Mouse (Mus musculus): ENCODE results near the gene Boc.

Gene Boc

DNA sequence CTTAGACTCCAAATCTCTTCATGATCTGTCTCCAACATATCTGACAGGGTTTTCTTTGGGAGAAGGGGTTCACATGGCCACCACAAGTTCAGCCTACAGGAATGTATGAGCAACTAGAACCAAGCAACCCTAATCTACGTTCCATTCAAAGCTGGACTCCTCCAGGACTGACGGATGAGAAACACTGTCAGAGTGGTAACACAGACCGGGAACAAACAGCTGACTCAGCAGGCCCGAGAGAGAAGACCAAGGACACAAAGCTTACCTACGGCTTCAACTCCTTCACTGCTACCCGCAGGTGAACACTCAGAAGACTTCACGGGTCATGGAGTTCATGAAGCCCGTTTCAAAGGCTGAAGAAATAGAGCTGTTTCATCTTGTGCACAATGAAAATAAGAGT lies 4.8 kb downstream of the Boc start:
- no peak for DNase-seq (ENCODE audit: low spot score in 2 of 2)

DNA sequence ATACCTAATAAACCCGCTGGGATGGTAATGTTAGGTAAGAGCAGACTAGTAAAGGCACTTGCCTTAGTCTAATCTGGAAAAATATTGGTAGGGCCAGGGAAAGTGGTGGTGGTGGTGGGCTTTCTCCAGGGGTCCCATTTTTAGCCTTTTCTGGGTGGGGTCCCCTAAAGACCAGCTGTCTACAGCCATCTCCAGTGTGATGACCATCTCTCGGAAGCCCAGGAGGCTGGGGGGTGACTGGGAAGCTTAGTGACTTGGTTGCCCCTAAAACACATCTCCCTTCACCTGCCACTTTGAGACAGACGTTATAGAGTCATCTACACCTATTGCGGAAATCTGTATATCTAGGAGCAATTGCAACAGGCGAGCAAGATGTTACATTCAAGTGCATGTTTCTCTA lies 6.0 kb downstream of the Boc start:
- DNase-seq (ENCODE audit: low spot score in 2 of 2): no peak

DNA sequence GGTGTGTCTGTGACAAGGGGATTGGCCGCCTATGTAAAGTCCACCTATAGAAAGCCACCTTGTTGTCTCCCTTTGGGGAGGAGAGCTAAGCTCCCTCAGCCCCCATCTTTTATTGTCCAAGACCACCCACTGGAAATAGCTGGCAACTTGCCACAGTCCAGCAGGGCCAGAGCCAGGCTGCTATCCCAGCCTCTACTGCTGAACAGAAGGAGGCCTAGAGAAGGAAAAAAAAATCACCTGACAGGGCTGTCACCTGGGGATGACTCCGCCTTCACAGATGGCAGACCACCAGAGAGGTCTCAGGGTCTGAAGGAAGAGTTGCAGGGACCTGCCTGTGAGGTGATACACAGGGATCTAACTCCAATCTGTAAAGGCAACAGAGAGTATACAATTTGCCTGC lies 6.7 kb downstream of the Boc start:
- DNase-seq (ENCODE audit: low spot score in 2 of 2): no peak

DNA sequence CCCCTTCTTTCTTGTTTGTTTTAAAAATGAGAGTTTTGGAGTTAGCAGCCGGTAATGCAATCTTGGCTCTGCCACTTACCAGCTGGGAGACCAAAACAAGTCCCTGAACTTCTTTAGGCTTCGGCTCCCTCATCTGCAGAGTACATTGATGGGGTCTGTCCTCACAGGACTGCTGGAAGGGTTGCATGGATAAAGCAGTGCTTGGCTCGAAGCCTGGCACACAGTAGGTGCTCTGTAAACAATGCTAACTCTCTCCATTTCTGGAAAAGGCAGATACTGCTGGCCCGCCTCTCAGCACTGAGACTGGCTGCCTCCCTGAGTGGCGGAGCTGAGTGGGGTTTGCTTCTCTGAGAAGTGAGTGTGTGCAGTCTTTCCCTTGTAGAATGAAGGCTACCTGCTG lies 7.2 kb downstream of the Boc start:
- DNase-seq (ENCODE audit: low spot score in 2 of 2): no peak

DNA sequence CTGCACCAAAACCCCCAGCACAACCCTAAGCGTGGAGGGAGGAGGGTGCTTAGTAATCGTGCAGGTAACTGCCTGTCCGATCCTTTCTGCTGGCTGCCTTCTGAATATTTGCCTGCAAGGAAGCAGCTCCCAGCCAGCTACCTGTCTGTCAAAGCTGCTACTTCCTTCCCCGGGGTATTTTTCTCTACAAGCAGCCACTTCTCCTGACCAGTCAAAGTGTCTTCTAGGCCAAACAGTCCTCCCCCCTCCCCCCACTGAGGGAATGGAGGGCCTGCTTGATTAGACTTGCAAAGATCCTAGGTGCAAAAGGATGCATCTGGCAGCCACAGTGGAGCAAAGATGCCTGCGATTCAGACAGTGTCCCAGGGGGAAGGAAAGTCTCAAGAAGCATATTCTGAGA lies 7.9 kb downstream of the Boc start:
- DNase-seq (ENCODE audit: low spot score in 2 of 2): no peak

DNA sequence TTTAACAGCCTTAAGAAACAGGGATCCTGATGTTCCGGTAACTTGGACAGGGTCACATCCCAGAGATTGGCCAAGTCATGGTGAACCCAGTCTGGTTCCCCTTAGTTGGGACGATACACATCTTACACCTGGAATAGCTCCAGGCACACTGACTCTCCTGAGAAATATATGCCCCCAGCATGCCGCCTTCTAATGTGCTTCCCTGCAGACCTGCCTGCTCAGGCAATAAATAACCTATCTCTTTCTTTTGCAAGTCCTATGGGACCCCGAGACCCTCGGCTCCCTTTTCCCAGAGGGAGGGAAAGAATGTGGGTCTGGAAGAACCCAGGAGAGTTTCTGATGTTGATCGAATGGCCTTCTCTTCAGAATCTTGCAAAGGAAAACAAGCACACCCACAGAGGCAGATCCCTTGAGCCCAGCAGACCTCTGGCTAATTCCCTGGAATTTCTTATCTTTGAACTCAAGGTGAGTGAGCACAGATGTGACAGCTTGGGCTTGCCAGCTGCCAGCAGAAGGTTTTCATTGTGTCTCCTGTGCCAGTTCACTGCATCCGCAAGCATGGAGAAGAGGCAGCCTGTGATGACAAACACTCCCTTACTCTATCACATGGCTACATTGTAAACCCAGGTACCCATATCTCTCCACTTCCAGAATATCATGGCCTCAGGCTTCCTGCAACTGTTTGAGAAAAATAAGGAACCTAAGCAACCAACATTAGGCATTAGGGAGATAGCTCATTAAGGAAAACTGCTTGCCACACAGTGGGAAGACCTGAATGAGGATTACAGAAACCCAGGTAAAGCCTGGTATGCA lies 8.6 kb downstream of the Boc start:
- no peak for DNase-seq (ENCODE audit: low spot score in 2 of 2)

DNA sequence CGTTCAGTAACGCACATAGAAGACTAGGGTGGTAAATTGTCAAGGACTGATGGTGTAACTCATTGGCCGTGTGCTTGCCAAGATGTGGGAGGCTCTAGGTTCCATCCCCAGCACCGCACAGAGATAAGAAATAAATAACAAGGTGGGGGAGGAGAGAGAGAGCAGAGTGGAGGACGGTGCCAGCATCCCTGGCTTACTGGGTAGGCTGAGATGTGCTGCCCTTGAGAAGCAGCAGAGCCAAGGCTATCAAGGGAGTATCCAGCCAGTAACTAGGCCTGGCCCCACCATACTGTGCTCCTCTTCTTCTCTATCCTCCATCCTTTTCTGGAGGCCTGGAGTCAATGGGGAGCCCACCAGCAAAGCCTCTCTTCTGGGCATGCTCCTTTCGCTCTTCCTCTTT lies 9.3 kb downstream of the Boc start:
- no peak for DNase-seq (ENCODE audit: low spot score in 2 of 2)

DNA sequence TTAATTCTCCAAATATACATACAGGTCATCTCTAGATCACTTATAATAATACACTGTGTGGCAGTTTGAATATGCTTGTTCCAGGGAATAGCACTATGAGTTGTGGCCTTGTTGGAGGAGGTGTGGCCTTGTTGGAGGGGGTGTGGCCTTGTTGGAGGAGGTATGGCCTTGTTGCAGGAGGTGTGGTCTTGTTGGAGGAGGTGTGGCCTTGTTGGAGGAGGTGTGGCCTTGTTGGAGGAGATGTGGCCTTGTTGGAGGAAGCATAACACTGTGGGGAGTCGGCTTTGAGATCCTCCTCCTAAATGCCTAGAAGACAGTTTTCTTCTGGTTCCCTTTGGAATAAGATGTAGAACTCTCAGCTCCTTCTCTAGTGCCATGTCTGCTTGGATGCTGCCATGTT lies 10.7 kb downstream of the Boc start:
- DNase-seq (ENCODE audit: low spot score in 2 of 2): no peak

DNA sequence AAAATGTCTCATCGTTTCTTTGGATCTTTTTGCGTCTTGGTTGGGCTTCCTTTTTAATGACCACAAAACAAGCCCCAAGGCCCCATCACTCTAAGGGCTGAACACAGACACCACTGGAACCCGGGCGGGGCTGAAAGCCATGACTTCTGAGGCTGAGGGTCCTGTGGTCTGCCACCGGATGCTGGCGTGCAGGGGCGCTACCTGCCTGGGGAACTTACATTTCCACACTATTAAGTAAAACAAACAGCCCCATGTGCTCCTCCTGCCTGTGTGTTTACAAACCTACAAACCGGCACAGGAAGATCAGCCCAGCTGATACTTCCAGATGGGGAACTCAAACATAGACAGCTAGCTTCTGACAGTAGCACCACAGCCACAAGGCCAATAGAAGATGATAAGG lies 11.9 kb downstream of the Boc start:
- no peak for DNase-seq (ENCODE audit: low spot score in 2 of 2)

DNA sequence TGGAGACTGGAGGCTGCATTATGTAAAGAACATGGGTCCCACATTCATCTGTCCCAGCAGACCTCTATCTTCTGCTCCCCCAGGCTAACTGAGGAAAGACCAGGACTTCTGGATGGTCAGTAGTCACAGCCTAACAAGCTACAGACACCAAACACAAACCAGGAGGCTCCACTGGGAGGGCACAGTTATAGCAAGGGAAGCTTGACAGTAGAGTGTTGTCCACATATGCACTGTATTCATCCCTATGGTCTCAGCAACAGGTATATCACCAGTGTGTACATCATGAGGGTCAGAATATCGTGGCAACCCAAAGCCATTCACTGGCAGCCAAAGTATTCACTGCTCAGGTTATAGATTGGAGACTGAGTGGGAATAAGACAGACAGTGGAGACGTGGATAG lies 12.8 kb downstream of the Boc start:
- DNase-seq (ENCODE audit: low spot score in 2 of 2): no peak

DNA sequence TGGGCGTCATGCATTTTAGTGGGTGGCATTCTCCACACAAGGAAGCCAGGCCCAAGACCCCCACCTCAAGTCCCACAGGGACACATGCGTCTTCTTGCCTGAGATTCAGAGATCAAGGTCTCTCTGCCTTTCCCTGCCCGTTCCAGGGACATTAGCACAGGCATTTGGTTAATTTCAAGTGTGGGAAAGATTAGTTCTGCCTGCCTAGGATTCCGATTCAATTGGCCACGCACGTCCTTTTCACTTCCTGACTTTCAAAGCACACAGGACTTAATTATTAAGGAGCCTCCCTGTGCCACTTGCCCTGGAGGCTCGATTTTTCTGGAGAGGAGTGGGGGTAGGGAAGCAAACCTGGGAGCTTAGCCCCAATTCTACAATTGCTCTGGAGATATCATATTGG lies 13.5 kb downstream of the Boc start:
- no peak for DNase-seq (ENCODE audit: low spot score in 2 of 2)

DNA sequence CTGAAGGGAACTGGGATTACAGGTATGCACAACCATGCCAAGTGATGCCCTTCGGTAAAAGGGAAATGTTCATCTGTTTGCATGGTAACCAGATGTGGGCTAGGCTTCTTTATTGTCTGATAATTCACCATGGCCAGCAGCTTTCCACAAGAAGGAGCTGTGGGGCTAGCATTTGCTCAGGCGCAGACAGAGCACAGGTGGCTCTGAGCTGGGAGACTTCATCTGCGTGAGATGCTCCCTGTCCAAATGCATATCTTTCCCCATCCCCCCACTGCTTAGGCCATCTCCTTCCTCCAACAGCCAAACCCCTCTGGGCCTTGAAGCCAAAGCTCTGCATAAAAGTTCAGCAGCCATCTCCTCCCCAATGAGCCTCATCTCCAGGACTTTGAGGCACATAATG lies 15.6 kb downstream of the Boc start:
- DNase-seq (ENCODE audit: low spot score in 2 of 2): no peak

DNA sequence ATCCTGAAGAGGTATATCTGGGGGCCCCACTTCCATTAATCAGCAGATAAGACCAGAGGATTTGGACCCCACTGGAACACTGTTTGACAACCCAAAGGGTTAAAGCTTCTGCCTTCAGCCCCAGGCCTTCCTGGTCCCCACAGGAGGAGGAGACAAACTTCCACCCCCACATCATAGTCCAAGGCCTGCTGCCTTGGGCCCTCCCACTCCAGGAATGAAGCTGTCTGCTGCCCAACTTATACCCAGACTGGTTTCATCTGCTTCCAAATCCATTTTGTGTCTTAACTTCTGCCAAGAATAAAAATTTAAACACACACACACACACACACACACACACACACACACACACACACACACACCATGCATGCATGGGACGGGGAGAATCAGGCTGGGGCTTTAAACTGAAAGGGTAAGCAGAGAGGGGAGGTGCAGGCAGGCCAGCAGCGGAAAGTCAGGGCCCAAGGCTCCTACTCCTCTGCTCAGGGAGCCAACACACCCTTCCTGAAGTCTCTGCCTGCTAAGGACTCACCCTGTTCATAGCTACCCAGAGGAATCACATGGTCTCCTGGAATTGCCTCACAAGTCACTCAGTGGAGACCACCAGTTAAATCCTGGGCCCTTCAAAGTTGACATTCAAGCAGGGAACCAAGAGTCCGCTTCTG lies 16.5 kb downstream of the Boc start:
- DNase-seq (ENCODE audit: low spot score in 2 of 2): no peak

DNA sequence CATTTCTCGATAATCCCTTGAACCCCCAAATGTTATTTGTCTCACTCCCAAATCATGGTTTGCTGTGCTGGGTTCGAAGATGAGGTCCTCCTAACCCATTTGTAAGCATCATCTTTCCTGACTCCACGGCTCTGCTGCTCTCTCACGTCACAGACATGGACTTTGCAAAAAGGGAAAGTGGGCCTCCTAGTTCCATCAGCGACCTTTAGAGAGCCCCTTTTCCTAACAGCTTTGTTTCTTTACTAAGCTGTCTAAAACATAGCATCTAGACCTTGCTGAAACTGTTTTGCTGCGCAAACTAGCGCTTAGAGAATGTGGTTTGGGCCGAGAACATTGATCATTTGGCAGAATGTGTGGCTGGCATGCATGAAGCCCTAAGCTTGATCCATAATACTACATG lies 19.1 kb downstream of the Boc start:
- DNase-seq (ENCODE audit: low spot score in 2 of 2): no peak

DNA sequence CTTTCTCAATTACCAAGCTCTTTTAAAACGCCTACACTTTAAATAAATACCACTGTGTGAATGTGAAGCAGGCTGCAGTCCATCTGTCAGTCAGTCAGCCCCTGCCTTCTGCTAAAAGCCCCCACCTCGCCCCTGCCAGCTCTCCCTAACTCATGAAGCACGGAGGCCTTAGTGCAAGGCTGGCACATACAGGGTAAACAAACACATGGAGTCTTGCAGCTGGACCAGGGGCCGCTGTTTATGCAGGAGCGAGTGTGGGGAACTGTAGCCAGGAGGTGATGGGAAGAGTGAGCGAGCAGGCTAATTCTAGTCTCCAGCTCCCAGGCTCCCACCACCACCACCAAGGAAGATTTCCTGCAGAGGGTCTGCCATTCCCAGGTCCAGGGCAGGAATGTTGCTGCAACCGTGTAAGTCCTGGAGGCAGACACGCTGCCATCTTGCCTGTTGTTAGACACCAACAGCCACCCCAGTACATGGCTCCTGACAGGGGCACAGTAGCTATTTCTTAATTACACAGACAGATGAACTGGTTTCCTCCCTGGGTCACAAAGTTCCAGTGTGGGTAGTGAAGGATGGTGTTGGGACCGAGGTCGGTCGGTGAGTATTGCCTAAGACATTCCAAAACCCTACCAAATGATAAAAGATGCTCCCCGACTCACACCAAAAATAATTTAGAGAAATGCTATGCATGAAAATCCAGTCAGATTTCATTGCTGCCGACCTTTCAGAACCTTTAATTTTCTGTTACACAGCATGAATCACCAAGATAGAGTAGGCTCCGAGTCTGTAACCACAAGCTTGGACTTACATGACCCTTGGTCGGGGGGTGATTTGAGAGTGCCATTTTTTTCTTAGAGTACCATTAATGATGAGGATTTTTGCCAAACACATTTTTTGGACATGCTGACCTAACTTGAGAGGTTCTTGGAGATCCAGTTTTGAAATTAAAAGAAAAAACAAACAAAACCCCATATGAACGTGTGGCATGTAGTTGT lies 20.0 kb downstream of the Boc start:
- no peak for DNase-seq (ENCODE audit: low spot score in 2 of 2)

DNA sequence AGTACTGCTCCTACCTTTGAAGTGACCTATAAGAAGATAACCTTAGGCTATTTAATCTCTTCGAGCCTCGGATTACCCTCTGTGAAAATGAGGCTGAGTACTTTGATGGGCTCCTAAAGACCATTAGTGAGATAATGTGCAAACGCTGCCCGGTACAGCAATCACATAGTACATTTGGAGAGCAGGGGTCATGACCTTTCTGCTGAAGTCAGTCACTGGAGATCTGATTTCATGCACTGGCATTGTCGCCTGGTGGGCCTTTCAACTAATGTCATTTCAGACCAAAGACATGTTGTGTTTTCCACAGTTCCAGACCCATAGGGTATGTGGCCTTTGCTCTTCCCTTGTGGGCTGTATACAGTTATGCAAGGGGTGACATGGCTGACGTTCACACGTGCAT lies 24.6 kb downstream of the Boc start:
- no peak for DNase-seq (ENCODE audit: low spot score in 2 of 2)

DNA sequence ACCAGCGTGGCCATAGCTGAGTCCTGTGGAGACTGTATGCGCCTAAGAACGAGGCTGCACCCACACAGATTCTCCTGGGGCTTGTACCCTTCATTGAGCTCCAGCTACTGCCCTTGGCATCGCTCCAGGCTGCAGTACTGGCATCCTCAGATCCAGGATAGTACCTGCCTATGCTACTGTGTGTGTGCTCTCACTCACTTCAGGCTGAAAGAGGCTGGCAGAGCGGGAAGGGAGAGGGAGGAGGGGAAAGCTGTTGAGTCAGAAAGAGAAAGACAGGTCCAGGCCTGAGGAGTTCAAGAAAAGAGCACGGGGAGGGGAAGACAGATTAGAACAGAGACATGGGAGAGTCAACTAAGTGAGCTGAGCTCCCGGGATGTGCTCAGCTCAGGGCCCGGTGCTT lies 25.2 kb downstream of the Boc start:
- no peak for DNase-seq (ENCODE audit: low spot score in 2 of 2)

DNA sequence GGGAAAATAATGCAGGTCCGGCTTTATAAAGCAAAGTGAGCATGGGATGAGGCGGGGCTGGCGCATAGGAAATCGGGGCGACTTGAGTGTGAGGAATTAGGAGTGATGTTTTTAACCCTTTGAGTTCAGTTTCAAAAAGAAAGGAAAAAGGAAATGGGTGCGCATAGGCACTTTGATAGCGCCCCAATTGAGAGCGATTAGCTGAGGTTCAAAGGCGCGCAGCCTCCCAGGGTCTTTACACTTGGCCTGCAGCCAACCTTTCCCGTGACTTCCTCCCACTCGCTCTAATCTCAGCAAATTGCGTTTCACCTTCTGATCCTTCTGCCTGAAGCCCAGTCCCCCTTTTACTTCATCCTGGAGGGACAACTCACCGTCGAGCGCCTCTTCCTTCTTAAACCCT lies 25.8 kb downstream of the Boc start:
- no peak for DNase-seq (ENCODE audit: low spot score in 2 of 2)

DNA sequence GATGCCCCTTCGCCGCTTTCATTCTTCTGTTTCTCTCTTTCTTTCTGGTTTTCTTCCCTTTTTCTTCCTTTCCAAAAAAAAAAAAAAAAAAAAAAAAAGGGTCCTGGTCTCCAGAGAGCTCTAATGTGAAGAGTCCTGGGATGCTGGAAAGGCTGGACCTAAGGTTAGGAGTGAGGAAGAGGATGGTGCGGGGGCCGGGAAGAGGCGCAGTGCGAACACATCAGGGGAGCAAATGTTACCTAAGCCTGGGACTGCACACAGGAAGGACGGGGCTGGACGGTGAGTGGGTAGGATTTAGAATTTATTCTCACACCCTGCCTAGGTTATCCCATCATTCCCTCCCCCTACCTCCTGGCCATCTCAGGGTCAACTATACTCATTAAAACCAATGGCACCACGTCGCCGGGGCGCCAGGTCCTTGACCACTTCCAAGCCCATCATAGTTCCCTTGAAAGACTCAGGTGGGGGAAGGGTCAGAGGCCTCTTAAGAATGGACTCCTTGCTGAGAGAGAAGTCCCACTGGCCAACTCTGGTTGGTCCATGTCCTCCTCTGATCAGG lies 27.4 kb downstream of the Boc start:
- DNase-seq (ENCODE audit: low spot score in 2 of 2): no peak

DNA sequence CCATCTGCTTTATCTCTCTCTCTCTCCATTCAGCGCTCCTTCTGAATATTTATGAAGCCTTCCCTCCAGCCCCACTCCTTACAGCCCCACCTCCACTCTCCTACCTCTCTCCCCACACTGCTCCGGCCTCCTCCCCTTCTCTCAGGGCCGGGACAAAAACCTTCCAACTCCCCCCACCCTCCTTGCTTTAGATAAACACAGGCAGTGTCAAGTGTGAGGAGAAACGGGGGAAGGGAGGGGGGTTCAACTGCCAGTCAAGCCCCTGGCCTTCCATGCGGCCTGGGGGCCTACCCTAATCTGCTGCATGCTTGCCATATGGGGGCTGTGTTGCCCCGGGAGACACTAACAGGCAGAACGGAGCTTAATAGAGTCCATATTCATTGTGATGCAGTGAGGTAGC lies 27.9 kb downstream of the Boc start:
- DNase-seq (ENCODE audit: low spot score in 2 of 2): no peak

DNA sequence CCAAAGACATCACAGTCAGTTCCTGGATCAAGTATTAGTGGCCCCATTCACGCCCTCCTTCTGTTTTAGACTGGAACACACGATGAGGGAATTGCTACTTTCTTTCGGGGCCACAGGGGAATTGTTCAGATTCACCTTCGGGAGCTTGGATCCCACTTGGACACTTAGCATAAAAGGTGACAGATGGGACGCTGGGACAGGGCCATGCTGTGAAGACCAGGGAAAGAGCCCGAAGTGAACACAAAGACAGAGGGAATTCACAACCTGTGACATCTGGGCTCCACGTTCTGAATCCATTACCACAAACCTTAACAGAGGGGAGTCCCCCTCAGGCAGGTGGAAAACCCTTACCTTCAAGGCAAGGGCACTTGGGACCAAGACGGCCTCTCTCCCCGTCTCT lies 28.5 kb downstream of the Boc start:
- DNase-seq (ENCODE audit: low spot score in 2 of 2): no peak

DNA sequence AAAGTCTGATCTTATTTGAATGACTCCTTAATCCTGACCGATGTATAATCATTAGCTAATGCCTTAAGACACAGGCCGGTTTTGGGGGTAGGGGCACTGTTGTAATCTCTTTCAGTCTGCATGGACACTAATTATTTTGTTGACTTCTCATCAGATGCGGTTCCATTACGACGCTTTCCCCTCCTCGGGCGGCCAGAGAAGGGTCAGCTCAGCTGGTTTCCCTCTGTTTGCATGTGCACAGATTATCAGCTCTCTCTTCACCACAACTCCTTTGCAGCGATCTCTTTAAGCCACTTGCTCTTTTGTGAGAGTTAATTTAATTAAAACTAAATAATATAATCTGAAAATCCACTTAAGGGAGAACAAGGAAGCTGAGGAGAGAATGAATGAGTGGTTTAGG lies 29.0 kb downstream of the Boc start:
- no peak for DNase-seq (ENCODE audit: low spot score in 2 of 2)
